Mouse (Mus musculus) heart, adult 9 months (tissue): ENCODE data around the gene Pgd.
"Not testable (repeated sequence)": the region's sequence is repeated elsewhere in the genome, so short reads cannot be mapped to it uniquely, and the experiment has no call there.

Experiments used
- DNase-seq, 2 experiments: peaks; one replicate each; pipeline ENCODE4 v3.0.0; 2022; ENCODE audit warnings: low spot score in 2 of 2

Gene Pgd

GRCm38 (mm10) chr4:149133395-149133794, 33.2 kb downstream of the Pgd start:
- no peak for DNase-seq

- no peak for DNase-seq
Measured at GRCm38 (mm10) chr4:149131789-149132565, 34.6 kb downstream of the Pgd start.

DNA sequence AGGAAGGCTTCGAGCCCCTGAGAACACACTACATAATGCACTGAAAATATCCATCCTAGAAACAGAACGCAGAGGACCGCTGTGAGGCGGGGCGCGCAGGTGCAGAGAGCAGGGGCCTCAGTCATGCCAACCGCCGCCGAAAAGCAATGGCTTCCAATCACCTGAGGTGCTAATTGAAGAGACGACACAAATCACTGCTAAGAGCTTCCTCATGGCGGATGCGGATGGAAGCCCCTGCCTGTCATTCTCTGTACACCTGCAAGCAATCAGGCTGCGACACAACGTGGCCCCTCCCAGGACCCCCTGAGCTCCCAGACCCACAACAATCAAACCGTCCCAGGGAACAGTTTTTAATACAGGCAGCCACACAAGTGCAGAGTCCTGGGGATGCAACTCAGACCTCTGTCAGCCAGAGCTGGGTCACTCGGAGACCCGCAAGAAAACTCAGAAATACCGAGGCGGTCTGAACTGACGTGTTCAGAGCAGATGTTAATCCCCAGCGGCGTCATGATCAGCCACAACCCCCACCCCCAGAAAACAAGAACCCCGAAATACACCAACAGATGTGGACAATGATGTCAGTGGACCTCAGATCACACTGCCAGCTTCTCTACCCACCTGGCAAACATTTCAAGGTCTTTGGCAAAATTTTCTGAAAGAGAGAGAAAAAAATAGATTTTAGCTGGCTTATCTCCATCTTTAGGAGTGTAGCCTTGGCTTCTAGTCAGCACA, 35.4 kb downstream of the Pgd start:
- DNase-seq = no peak

GRCm38 (mm10) chr4:149128467-149128866, 38.1 kb downstream of the Pgd start:
- DNase-seq = no peak

- DNase-seq = no peak
Measured at GRCm38 (mm10) chr4:149126663-149127062, 39.9 kb downstream of the Pgd start, which contains the start of gene Cort. Gene Cort (minus strand): TSS chr4:149126763.

DNA sequence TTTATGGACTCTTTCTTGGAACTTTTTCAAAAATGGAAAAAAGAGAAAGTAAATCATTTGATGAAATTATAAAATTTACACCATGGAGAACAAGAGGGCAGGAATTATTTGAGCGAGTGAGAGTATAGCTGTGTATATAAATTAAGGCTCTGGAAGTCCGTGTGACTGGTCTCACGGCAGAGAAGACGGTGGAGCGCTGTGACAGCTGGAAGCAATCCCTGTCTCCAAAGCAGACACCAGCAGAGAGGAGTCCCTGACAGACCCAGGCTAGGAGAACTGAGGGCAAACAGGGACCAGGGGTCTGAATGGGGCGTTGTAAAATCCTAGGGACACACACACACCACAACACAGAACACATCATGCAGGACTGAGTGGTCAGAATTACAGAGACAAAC, 40.5 kb downstream of the Pgd start:
- DNase-seq = no peak

DNA sequence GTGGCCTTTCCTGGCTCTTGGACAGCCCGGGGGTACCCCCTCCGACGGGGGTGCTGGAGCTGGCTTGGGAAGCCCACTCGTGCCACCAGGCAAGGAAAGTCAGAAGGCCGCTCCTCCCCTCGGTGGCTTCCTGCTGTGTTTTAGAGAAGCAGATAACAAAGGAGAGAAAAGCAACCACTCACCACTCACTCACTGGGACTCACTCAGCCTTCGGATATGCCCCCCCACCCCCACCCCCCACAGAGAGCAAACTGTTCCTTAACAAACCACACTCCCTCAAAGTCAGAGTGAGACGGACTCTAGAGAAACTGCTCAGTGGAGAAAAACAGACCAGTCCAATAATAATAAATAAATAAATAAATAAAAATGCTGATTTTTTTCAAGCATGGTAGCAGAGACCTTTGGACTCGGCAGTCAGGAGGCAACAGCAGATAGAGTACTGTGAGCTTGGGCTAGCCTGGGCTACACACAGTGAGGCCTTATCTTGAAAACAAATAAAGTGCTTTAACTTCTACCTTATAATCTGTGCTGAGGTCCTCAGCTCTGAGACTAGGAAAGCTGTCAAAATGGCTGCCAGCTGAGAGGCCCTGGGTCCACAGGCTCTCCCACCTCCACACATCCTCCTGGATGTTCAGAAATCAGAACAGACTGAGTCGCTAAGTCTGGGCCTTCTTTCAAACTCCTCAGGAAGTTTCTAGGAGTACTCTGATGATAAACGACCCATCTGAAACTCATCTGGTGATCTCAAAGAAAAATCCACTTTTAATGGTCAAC, 41.0 kb downstream of the Pgd start:
- no peak for DNase-seq

GRCm38 (mm10) chr4:149123432-149123831, 43.1 kb downstream of the Pgd start:
- DNase-seq = no peak

DNA sequence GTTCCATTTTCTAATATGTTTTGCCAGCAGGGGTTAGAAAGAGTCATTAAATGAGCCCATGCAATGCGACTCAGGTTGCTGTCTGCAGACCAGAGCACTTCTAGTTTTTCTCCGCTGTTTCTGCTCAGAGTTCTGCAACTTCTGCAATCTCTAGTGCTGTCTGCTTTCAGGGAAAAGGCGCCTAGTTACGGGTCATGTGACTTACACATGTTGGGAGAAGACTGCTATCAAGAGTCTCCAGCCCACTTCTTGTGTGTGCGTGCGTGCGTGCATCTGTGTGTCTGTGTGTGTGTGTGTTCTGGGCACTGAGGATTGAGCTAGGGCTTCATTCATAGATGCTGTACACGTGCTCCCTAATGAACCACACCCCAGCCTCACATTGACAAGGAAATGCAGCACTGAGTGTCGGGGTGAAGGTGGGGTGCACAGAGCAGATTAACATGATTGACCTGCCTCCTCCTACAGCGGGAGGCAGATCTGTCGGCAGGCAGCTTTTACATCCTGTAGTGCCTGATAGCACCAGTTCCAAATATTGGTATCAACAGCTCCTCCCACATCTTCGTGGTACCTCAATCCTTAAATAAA, 46.5 kb downstream of the Pgd start:
- not testable (repeated sequence) for DNase-seq

DNA sequence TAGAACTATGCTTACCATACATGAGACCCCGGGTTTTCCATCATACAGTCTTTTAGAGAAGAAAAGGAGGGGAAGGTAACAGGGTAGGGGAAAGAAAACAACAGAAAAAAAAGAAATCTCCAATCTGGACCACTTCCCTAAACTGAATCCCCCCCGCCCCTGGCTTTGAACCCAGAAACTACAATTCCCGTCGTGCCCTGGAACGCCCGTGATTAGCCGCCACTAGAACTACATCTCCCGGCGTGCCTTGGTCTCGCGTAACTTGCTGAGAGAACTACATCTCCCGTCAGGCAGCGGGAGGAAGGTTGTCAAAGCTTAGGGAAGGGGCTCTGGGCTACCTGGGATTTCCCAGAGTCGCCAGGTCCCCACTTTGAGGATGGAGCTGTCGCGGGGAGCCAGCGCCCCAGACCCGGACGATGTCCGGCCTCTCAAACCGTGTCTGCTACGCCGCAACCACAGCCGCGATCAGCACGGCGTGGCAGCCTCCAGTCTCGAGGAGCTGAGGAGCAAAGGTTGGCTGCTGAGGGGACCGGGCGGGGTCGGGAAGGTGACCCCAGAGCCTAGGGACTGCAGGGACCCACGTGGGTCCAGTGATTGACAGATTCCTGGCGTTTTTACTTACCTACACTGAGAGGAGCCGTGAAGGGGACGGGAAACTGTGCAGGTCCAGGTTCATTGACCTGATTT, 62.6 kb downstream of the Pgd start, which contains the start of gene Dffa:
Gene Dffa, plus strand, starts transcription at position 272 of the 687 bp plus-strand sequence.
- peak; percentile 84 to 92 for DNase-seq

GRCm38 (mm10) chr4:149101456-149101855, 65.1 kb downstream of the Pgd start:
- no peak for DNase-seq

DNA sequence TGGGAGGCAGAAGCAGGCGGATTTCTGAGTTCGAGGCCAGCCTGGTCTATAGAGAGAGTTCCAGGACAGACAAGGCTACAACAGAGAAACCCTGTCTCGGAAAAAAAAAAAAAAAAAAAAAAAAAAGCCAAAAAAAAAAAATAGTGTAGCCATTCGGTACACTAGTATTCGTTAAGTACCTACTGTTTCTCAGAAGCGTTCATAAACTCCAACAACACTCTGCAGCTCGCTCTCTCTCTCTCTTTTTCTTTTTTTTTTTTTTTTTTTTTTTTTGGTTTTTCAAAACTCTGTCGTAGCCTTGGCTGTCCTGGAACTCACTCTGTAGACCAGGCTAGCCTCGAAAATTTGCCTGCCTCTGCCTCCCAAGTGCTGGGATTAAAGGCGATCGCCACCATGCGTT, 66.1 kb downstream of the Pgd start:
- DNase-seq = not testable (repeated sequence)
